Mouse (Mus musculus) intestine, embryonic 14.5 days (tissue): ENCODE results near the gene Gm5724. TPM values are rescaled to one million over a fixed set of nuclear protein-coding genes. Genes with fewer than 3 reads are reported as not detected.
A peak's percentile ranks its signal among the peaks of the same experiment; 100 is the strongest.

ENCODE experiments used
- ATAC-seq: fragments of 200-750 bp; cut with Nextera tagmentation; replicated peaks from 2 replicates; pipeline ENCODE4 v1.8.0; 2017; ENCODE audit warnings: low read depth, moderate number of reproducible peaks, moderate TSS enrichment, moderate library complexity; ENCODE audit not compliant: low FRiP score, low TSS enrichment
- DNase-seq: peaks from one replicate; pipeline ENCODE4 v3.0.0-alpha.2; 2018; ENCODE audit warnings: low spot score
- H3K27ac ChIP-seq: fragments of 300-500 bp; sonication (generic); 2 replicates; pipeline ENCODE4 v1.5.1; 2014; ENCODE audit warnings: low read depth, mild to moderate bottlenecking, control low read depth
- H3K27me3 ChIP-seq: fragments of 300-500 bp; sonication (generic); replicated peaks from 2 replicates; pipeline ENCODE4 v1.6.1; 2014; ENCODE audit warnings: low read length, control low read depth; ENCODE audit not compliant: control insufficient read depth, insufficient read depth
- H3K36me3 ChIP-seq: fragments of 300-500 bp; sonication (generic); 2 replicates; pipeline ENCODE4 v1.6.1; 2014; ENCODE audit warnings: low read length, control low read depth; ENCODE audit not compliant: control insufficient read depth, insufficient read depth
- H3K4me1 ChIP-seq: fragments of 300-500 bp; sonication (generic); replicated peaks from 2 replicates; pipeline ENCODE4 v1.6.1; 2014; ENCODE audit warnings: low read length, control low read depth, mixed read lengths; ENCODE audit not compliant: control insufficient read depth, insufficient read depth
- H3K4me2 ChIP-seq: fragments of 300-500 bp; sonication (generic); 2 replicates; pipeline ENCODE4 v1.6.1; 2014; ENCODE audit warnings: low read length
- H3K4me3 ChIP-seq: fragments of 300-500 bp; sonication (generic); 2 replicates; pipeline ENCODE4 v1.5.1; 2014; ENCODE audit warnings: low read depth, low read length, control low read depth, mixed read lengths
- H3K9ac ChIP-seq: fragments of 300-500 bp; sonication (generic); 2 replicates; pipeline ENCODE4 v1.6.1; 2014; ENCODE audit warnings: mild to moderate bottlenecking, low read length
- H3K9me3 ChIP-seq: fragments of 300-500 bp; sonication (generic); 2 replicates; pipeline ENCODE4 v1.6.1; 2016; ENCODE audit warnings: low read length, control low read depth; ENCODE audit not compliant: control insufficient read depth
- WGBS: fragments of 180-500 bp; shearing (Covaris S2); extraction: QIAGEN DNeasy Blood & Tissue Kit; methylation state at CpG from one replicate; pipeline ENCODE4 v1.1.7; 2014; 5-methylcytosine and 5-hydroxymethylcytosine counted together
- polyA plus RNA-seq: library from polyadenylated mRNA; unstranded; fragments of >200 nt; fragmentation: Nextera tagmentation; extraction: Ambion mirVana; gene quantifications from 2 replicates; pipeline ENCODE4 v1.2.1, GENCODE M21; 2014

The Gm5724 gene
- polyA plus RNA-seq = not detected in 2 replicates

DNA sequence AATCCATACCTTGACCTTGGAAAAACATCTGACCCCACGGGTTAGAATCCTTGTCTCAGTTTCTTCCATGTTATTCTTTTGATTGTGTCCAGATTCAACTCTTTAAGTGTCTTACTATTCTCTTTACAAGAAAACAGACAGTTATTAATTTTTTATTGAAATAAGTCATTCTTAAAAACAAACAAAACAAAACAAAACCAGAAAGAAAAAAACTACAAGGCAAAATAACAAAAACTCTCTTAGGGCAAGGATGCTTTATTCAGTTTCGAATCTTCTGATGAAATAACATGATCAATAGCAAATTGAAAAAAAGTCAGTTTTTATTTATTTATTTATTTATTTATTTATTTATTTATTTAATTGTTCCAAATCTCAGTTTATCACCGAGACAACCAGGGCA lies at the start of gene Gm5724:
Gene Gm5724 (minus strand): TSS at position 101 of the 400 bp plus-strand sequence.
- H3K27me3 ChIP-seq = no peaks in the 10 kb centered on the region
- H3K9ac ChIP-seq = no peak within 1 kb of the TSS
- no peak within 1 kb of the TSS for H3K4me3 ChIP-seq
- no peak within 1 kb of the TSS for H3K4me2 ChIP-seq
- no peak within 1 kb of the TSS for H3K27ac ChIP-seq
- DNase-seq = no peak
- ATAC-seq = no peak
- H3K4me1 ChIP-seq = no peaks in the 10 kb centered on the region
- no peaks in the 10 kb centered on the region for H3K36me3 ChIP-seq
- 84% methylated on average over 3 of the region's 3 CpGs for WGBS
- no peaks in the 10 kb centered on the region for H3K9me3 ChIP-seq

DNA sequence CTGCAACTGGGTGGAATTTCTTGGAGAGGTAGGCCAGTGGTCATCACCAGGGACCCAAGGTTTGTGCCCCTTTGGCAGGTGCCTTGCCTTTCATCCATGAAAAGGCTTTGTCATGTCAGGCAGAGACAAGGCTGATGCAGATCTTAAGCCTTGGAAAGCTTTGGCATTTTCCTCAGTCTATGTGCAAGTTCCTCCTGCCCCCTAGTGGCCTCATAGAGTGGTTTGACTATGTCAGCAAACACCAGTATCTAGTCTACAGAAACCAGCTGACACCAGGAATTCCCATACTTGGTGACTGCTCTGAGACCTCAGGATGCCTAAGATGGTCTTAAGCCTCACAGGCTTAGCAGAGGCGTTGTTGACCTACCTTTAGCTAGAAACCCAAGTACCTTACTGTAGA lies 24.2 kb upstream of the Gm5724 start:
- Histone ChIP-seq H3K4me3 (no peak overlapping the region), H3K9me3 (no peaks in the 10 kb centered on the region), H3K27ac (no peak overlapping the region), H3K4me1 (no peaks in the 10 kb centered on the region), H3K36me3 (no peaks in the 10 kb centered on the region), H3K27me3 (no peaks in the 10 kb centered on the region), H3K9ac (no peak overlapping the region), H3K4me2 (no peak overlapping the region)
- DNase-seq = peak; percentile 50
- ATAC-seq = 0 out of 2 replicates have a peak, but pooled peaks have one; percentile 36
- 21% methylated on average over 1 of the region's 1 CpGs for WGBS

DNA sequence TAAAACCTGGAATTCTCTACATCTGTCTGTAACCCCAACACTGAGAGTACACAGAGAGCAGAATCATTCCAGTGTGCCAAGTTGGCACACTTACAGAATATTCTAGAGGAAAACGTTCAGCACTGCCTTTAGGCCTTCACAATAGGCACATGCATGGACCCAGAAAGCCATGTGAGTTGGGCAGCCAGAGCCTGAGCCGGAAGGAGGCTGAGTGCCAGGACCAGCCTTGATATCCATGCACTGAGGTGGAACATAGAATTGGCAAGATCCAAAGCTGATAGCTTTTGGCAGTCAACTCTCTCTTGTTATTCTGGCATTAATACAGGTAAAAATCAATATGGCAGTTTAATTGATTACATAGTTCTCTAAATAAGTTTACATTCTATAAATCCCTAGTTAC lies 866 bp upstream of the Gm5724 start:
- Histone ChIP-seq H3K4me3 (no peak overlapping the region), H3K27ac (no peak overlapping the region), H3K36me3 (no peaks in the 10 kb centered on the region), H3K4me2 (no peak overlapping the region), H3K9me3 (no peaks in the 10 kb centered on the region), H3K9ac (no peak overlapping the region), H3K4me1 (no peaks in the 10 kb centered on the region), H3K27me3 (no peaks in the 10 kb centered on the region)
- no peak for DNase-seq
- ATAC-seq = no peak
- 95% methylated on average over 2 of the region's 2 CpGs for WGBS

DNA sequence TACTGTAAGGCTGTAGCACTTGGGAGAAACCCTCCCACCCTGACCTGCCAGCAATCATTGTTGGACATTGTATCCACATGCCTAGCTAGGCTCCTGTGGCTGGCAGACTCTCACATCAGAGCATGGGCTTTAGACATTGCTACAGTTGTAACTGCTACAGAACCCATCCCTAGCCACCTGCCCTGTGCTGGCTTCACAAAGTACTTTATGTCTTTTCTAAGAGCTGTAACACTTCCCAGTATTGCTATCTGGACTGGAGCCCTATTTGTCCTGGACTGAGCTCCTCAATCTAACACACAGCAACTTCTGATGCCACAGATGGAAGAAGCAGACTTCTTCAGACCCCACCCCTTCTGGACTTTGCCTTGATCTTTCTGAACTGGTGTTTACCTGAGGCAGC lies 82.4 kb downstream of the Gm5724 start:
- Histone ChIP-seq H3K9ac (no peak overlapping the region), H3K9me3 (no peaks in the 10 kb centered on the region), H3K36me3 (no peaks in the 10 kb centered on the region), H3K27me3 (no peaks in the 10 kb centered on the region), H3K4me2 (no peak overlapping the region), H3K27ac (no peak overlapping the region), H3K4me3 (no peak overlapping the region), H3K4me1 (no peaks in the 10 kb centered on the region)
- ATAC-seq (no peak), DNase-seq (no peak)

DNA sequence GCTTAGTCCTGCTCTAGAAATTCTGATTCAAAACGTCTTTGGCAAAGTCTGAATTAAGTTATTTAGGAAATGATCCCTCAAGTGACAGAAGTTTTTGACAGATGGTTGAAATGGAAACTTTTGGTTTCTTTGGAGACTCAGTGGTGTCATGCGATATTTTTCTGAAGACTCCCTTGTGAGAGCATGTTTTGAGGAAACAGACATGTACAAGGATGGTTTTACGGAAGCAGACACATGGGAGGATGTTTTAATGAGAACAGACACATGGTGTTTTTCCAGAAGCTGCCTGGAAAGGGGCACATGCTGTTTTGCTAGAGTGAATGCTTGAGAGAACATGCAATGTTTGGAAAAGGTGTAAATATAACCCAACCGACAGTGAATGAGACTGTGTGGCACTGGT lies 86.6 kb downstream of the Gm5724 start:
- Histone ChIP-seq H3K4me1 (no peaks in the 10 kb centered on the region), H3K27me3 (no peaks in the 10 kb centered on the region), H3K9me3 (no peaks in the 10 kb centered on the region), H3K4me3 (no peak overlapping the region), H3K4me2 (no peak overlapping the region), H3K27ac (no peak overlapping the region), H3K9ac (no peak overlapping the region), H3K36me3 (no peaks in the 10 kb centered on the region)
- ATAC-seq = no peak
- WGBS = 60% methylated on average over 4 of the region's 4 CpGs
- no peak for DNase-seq

Other genes with a start within 250 kb of the Gm5724 start
- 0.12 and 0.16 TPM in 2 replicates for gene Slco1c1, start 249.4 kb downstream of the Gm5724 start, polyA plus RNA-seq
- not detected in 2 replicates for gene Slco1b2, start 144.3 kb downstream of the Gm5724 start, polyA plus RNA-seq
- gene Slco1a4, start 82.4 kb upstream of the Gm5724 start, polyA plus RNA-seq = not detected in 2 replicates
- not detected in 2 replicates for gene Slco1a1, start 173.2 kb upstream of the Gm5724 start, polyA plus RNA-seq
- 0.09 TPM in 1 of 2 replicates, not detected in the other for gene Gm6614, start 237.6 kb upstream of the Gm5724 start, polyA plus RNA-seq